Mouse (Mus musculus) granulocyte monocyte progenitor cell, adult 5-6 weeks (primary cell): ENCODE results near the gene Pcyt1b. TPM values are rescaled to one million over a fixed set of nuclear protein-coding genes. Genes with fewer than 3 reads are reported as not detected.

ENCODE experiments used
- ATAC-seq: replicated peaks from 2 replicates; pipeline ENCODE4 v1.8.0; 2016; ENCODE audit warnings: mild to moderate bottlenecking, moderate TSS enrichment, inconsistent platforms; ENCODE audit not compliant: poor library complexity, severe bottlenecking
- total RNA-seq, 2 experiments: library from RNA; stranded (forward) in 1 of 2; stranded (reverse) in 1 of 2; fragments of 200-712, 200-1000 nt in 1 of 2; fragments of >200 nt in 1 of 2; fragmentation: Nextera tagmentation in 1 of 2; gene quantifications; 2 replicates each; pipeline ENCODE4 v1.2.3; 2014 to 2017

Pcyt1b gene
- total RNA-seq (2014; fragmentation: Nextera tagmentation) (0.26 and 0.68 TPM in 2 replicates), total RNA-seq (2017) (0.82 and 3.3 TPM in 2 replicates)

- peak; percentile 37; the same call in 1 of the 2 replicates for ATAC-seq
Observed at GRCm38 (mm10) chrX:93654218-93655002, at the start of gene Pcyt1b. TSS of gene Pcyt1b (plus strand) at chrX:93654863.

GRCm38 (mm10) chrX:93630256-93630655, 24.4 kb upstream of the Pcyt1b start:
- no peak for ATAC-seq

GRCm38 (mm10) chrX:93631657-93632449, 22.8 kb upstream of the Pcyt1b start, which contains the start of gene Pola1:
TSS of gene Pola1 (minus strand) at chrX:93632155.
- ATAC-seq: peak; percentile 99

GRCm38 (mm10) chrX:93634861-93635375, 19.7 kb upstream of the Pcyt1b start:
- no peak for ATAC-seq

- no peak for ATAC-seq
Observed at GRCm38 (mm10) chrX:93643600-93643999, 11.1 kb upstream of the Pcyt1b start.

GRCm38 (mm10) chrX:93644022-93644421, 10.6 kb upstream of the Pcyt1b start:
- peak; percentile 61; the same call in 1 of the 2 replicates for ATAC-seq

- no peak for ATAC-seq
Observed at GRCm38 (mm10) chrX:93650738-93651137, 3.9 kb upstream of the Pcyt1b start.

GRCm38 (mm10) chrX:93655153-93655552, 490 bp downstream of the Pcyt1b start:
- ATAC-seq: peak; percentile 71

- ATAC-seq: no peak
Observed at GRCm38 (mm10) chrX:93663919-93664586, 9.4 kb downstream of the Pcyt1b start.

GRCm38 (mm10) chrX:93664787-93665186, 10.1 kb downstream of the Pcyt1b start:
- ATAC-seq: no peak

GRCm38 (mm10) chrX:93674432-93674831, 19.8 kb downstream of the Pcyt1b start:
- ATAC-seq: peak; percentile 21; the same call in 1 of the 2 replicates

- ATAC-seq: peak; percentile 100
Observed at GRCm38 (mm10) chrX:93674836-93675795, 20.5 kb downstream of the Pcyt1b start.

GRCm38 (mm10) chrX:93676228-93676627, 21.6 kb downstream of the Pcyt1b start:
- ATAC-seq: no peak

- ATAC-seq: peak; percentile 96
Observed at GRCm38 (mm10) chrX:93689287-93689686, 34.6 kb downstream of the Pcyt1b start.

GRCm38 (mm10) chrX:93690672-93691071, 36.0 kb downstream of the Pcyt1b start:
- ATAC-seq: peak; percentile 36; the same call in 1 of the 2 replicates

- ATAC-seq: no peak
Observed at GRCm38 (mm10) chrX:93697596-93697995, 42.9 kb downstream of the Pcyt1b start.

- peak; percentile 85 for ATAC-seq
Observed at GRCm38 (mm10) chrX:93700528-93701225, 46.0 kb downstream of the Pcyt1b start.

GRCm38 (mm10) chrX:93712566-93712965, 57.9 kb downstream of the Pcyt1b start:
- no peak for ATAC-seq

- no peak for ATAC-seq
Observed at GRCm38 (mm10) chrX:93729529-93729928, 74.9 kb downstream of the Pcyt1b start.
